Mouse (Mus musculus) frontal cortex, adult 2 months (tissue): Measurements from ENCODE around the gene Dtnbp1. TPM values are rescaled to one million over a fixed set of nuclear protein-coding genes. Genes with fewer than 3 reads are reported as not detected.

Source experiments
- DNase-seq, 2 experiments: peaks; one replicate each; pipeline ENCODE4 v3.0.0; 2022; ENCODE audit warnings: low spot score in 1 of 2; ENCODE audit errors: extremely low spot score in 1 of 2
- polyA plus RNA-seq: library from polyadenylated mRNA; depleted of rRNA; stranded (reverse); fragments of >200 nt; gene quantifications from 2 replicates; pipeline ENCODE4 v1.2.3, GENCODE M21; 2012; rRNA removed

The Dtnbp1 gene
- 123 and 141 TPM in 2 replicates for polyA plus RNA-seq

DNA sequence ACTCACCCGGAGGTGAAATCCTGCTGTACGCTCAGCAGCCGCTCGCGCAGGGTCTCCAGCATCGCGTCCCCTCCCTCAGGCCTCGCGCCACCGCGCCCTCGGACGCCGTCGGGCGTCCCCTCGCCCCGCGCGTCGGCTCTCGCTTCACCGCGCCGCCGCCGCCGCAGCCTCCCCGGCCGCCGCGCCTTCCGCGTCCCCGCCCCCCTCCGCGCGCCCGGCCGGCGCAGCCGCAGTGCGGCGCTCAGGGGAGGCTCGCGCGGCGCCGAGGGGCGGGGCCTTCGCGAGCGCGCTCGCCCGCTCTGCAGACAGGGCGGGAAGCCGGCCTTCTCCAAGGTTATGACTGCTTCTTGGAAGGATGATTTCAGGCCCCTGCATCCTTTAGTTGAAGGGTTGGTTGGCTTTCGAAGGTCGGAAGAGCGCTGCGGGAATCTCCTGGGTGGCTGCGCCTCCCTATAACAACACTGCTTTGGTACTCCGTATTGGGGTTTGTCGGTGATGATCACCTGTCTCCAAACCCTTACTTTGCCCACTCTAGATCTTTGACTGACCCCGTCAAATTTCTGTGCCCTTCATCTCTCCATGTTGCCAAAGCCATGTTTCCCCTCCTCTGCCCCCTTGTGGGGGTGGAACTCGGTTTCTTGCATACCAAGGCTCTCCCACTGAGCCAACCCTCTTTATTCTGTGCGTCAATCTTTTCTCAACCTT lies at the start of gene Dtnbp1:
Gene Dtnbp1, minus strand, starts transcription at position 237 of the 705 bp plus-strand sequence.
- peak in 1 of 2 experiments; percentile 65 for DNase-seq

DNA sequence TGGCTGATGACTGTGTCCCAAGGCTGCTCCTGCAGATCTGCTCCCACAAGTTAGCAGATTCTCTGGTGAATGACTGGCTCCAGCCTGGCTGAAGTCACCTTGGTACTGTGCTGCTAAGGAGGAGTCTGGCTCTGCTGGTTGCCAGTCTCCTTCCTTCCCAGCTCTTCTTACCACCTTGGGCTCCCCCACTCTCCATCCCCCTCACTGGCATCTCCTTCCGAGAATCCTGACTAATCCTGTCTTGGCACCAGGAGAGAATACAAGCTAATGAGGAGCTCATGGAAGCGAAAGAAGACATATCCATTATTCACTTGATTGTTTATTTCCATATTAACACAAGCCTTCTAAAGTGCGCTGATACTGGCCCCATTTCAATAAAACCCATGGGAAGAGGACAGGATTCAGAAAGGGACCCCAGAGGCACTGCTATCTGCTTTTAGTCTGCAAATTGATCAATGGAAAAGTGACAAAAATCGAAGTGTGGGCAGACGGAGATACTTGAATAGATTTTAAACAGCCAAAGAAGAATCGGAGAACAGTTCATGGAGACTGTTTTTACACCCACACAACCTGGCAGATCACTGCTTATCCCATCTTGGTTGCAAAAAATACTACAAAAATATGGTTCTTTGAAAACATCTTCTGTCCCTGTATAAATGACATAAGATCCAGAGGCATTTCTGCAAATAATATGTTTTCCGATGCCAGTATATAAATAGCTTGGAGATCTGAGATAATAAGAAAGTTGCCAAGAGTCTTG lies 47.5 kb upstream of the Dtnbp1 start:
- DNase-seq, result peak; percentile 41 to 63

DNA sequence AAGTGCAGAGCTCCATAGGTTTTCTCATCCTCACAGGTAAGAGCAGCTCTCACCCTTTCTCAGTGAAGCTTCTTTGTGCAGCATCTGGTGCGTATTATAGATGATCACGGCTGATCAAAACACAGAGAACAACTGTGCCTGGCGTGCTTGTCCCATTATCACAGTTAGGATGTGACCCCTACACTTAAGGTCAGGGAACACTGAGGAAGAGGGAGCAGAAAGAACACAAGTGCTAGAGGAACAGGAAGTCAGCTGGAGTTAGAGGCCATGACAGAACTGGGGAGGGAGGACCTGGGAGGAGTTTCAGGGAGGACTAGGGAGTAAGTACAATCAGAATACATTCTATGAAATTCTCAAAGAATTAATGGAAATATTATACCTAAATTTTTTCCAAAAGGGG lies 41.5 kb upstream of the Dtnbp1 start:
- no peak for DNase-seq

DNA sequence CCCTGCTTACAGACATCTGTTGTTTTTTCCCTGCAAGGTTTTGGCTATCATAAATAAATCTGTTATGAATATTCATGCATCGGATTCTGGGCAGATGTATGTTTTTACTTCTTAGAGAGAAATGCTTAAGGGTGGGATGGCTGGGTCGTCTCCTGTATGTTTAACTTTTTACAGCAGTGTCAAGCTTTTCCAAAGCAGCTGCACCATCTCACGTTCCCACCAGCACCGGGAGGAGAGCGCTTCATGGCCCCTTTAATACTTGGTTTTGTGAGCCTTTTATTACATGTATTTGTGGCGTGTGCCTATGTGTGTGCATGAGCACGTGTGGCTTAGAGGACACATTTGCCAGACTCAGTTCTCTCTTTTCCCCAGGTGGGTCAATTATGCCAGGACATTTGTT lies 38.8 kb upstream of the Dtnbp1 start:
- DNase-seq, result no peak

DNA sequence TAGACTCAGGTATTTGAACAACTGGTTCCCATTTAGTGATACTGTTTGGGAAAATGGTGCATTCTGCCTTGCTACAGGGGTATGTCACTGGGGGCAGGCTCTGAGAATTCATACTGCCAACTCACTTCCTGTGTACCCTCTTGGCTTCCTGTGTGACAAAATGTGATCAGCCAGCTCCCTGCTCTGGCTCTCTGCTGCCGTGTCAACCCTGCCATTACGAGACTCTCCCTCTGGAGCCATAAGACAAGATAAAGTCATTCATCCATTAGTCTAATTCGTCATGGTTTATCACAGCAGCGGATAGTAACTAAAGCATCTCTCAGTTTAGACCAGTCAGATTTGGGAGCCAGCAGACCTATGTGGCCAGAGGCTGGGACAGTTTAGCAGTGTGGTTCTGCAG lies 38.2 kb upstream of the Dtnbp1 start:
- no peak for DNase-seq

DNA sequence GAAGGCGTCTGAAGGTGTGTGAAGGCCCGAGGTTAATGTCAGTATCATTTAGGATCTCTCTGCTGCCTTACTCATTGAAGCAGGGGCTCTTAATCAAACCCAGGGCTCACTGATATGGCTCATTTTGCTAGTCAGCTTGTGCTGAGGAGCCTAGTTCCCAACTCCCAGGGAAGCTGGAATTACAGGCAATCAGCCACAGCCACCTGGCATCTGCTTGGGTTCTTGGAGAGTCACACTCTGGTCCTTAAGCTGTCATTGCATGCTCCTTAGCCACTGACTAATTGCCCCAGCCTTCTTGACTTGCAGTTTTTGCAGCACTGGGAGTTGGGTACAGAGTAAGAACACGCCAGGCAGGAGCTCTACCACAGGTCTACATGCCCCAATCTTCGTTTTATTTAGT lies 34.5 kb upstream of the Dtnbp1 start:
- no peak for DNase-seq

DNA sequence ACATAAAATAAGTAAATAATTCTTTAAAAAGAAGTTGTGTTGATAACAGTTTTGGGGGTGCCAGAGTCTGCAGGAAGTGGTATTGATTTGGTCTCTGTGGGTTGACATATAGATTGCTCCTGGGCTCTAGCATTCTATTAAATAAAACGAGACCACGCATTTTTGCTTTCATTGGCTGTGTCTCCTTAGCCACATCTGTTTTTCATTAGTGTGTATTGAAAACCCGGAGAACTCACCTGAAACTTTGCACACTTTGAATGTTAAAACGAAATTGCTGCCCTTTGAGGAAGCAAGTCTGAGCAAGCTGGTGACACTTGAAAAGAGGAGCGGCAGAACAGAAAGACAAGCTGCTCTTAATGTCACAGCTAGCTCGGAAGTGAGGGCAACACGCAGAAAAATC lies 32.8 kb upstream of the Dtnbp1 start:
- no peak for DNase-seq

DNA sequence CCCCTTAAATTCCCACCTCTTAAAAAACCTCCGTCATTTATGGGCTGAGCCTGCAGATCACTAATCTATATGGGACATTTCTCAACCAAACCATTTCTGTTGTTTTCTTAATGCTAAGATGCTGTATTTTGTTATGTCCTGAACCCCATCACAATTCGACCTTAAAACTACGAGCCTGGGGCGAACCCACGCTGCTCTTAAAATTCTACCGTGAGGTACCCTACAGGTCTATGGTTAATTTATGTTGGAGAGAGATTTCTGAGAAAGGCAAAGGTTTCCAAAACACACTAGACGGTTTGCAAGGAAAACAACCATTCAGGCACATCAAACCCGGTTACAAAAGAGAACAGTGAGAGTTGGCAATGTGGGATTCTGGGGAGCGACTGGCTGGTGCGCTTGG lies 31.4 kb upstream of the Dtnbp1 start:
- DNase-seq, result no peak

DNA sequence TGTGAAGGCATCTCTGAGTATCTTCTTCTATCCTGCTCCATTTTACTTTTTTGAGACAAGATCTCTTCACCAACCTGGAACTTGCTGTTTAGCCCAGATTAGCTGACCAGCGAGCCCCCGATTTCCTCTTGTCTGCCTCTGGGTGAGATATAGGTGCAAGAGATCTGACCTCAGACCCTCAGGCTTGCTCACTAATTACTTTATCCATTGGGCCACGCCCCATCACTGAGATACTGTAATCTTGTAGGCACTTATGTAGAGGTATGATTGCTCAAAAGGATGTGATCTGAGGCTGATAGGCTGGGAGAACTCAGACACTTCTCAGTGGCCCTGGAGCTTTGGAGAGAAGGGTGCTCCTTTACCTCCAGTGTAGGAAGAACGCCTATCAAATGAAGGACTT lies 30.5 kb upstream of the Dtnbp1 start:
- no peak for DNase-seq

DNA sequence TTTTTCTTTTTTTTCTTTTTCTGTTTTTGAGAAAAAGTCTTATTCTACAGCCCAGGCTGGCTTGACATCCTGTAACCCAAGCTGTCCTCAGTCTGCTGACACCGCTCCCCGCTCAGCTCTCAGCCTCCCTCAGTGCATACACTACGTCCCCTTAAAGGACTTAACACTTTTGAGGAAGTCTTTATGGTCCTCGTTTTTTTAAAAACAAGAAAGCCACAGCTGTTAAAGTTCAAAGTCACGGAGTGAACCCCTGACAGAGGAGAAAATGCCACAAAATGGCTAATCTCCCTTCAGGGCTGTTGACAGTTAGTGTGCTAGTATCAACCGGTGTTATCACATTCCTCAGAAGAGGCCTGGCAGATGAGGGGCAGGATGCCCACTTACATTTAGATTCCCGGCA lies 29.8 kb upstream of the Dtnbp1 start:
- DNase-seq, result no peak

DNA sequence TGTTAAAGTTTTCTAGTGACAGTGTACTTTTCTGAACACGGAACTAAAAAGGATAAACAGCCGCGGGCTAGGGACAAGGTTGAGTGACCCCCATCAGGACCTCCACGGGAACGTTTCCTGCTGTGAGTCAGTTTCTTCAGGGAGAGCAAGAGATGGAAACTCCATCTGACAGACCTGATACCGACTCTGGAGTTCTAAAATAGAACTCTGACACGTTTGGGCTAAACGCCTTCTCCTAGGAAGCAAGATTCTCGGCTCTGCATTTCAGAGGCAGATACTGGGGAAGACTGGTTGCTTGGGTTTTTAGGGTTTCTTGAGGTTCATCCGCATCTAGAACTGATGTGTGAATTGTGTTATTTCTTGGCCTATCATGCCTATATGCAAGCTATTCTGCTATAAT lies 29.4 kb upstream of the Dtnbp1 start:
- peak in 1 of 2 experiments; percentile 50 for DNase-seq

DNA sequence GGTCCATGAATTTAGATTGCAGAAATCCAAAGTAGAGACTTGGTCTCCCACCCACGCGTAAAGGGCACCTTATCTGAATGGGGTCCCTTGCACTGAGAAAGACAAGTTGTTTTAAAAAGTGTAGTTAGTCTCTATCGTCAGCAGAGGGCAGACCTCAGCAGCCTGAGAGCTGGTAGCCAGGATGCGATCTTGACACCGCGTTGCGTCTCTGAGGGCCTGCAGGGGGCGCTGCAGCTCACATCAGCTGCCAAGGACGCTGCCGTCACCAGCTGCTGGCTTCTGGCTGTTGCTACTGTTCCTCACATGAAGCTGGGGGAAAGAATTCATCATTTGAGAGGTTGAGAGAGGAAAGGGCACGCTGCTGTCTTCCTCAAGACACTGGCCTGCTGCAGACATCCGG lies 28.9 kb upstream of the Dtnbp1 start:
- DNase-seq, result peak; percentile 72 to 95

DNA sequence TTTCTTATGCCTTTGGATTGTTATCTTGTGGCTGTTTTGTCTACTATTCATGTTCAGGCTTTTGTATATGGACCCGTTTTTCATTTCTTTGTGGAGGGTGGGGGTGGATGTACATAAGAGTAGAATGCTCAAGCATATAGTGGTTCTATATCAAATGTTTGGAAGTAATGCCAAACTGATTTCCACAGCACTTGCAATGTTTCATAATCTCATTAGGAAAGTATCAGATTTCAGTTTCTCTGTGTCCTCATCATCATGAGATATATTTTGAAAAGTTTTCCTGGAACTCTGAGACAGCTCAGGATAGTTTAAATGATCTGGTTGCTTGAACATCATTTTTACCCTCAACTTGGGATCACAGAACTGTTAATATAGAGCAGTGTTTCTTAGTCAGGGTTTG lies 27.8 kb upstream of the Dtnbp1 start:
- DNase-seq, result no peak

DNA sequence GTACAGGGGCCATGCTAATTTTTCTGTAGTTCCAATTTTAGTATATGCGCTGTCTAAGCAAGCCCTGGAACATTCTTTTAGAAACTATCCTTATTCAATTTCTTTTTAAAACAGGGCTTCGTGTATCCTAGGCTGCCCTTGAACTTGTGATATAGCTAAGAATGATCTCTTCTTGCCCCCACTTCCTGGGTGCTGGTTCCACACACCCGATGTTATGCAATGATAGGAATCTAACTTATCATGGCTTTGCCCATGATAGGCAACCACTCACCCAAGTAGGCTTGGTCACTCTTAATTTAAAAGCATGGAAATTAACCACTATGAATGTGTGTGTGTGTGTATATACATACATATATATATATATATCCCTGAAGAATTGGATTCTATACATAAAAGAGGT lies 24.3 kb upstream of the Dtnbp1 start:
- DNase-seq, result no peak

DNA sequence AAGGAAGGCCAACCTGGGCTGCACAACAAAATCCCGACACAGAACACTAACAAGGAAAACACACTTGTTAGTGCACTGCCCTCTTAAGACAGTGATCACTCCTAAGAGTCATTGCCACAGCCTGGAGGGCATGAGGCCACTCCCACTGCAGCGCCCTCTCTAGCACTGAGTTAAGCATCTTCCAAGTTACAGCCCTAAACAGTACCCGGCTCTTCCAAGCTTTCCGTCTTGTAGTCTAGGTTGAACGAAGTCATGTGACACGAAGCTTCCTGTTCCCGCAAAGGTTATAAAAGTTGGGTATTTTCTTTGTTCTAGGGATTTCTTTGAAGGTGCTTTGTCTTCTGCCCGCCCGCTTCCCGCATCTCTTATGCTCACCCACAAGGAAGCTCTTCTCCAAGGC lies 22.9 kb upstream of the Dtnbp1 start:
- no peak for DNase-seq

DNA sequence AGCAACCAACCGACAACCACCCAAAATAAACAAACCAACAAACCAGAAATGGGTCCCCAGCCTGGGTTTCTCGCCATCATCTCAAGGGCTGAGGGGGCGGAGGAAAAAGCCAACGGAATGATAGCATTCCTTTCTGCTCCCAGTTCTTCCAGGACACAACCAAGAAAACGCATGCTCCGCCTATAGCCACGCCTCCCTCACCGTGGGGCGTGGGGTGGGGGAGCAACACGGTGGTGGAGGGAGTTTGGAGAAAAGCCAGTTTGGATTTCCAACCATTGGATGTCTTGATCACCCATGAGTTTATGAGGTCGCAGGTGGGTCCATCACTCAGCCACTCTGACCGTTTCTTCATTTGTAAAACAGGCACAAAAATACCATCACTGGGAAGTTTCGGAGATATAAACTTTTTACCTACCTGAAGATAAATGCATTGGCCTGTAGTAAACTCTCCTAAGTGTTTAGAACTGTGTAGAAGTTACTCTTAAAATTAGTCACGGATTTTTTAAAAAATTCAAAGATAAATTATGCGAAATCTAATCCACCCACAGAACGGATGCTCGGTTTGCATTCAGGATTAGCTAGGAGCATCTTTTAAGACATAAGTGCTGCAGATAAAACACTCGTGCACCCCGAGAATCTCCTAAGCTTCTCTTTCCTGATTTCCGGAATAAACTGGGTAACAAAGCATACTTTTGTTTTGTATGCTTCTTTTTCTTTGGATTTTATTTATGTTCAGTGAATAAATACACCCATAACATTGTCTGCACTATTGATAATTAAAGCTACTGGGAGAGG lies 21.6 kb upstream of the Dtnbp1 start:
- peak in 1 of 2 experiments; percentile 50 for DNase-seq

DNA sequence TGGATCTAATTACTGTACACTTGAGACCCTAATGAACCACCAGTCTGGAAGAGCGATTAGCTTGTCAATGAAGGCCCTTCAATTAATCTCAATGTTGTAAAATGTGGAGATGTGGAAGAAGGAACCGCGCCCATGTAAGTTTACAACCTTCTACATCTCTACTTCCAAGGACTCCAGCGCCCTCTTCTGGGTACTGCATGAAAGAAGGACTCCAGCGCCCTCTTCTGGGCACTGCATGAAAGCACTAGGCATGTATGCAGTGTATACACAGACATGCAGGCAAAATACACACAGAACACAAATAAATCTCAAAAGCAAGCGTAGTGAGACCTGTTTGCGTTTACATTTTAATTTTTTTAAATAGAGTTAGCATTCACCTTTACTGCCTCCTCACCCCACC lies 6.2 kb upstream of the Dtnbp1 start:
- DNase-seq, result no peak

DNA sequence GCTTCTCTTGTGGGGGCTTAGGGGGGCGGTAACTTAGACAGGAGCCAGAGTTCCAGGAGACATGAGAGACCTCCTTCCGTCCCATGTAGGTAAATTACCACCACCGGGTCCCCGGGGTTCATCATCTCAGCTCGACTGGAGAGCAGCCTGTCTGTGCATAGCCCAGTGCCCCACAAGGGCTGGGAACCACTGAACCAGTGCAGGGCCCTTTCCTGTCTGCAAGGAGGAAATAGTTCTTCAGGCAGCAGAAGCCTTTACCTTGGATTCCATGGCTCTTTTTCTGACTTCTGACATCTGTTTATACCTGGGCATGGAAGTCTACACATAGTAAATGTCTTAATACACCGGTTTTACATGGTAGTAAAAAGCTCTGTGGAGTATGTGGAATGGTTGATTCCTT lies 5.8 kb upstream of the Dtnbp1 start:
- DNase-seq, result no peak

DNA sequence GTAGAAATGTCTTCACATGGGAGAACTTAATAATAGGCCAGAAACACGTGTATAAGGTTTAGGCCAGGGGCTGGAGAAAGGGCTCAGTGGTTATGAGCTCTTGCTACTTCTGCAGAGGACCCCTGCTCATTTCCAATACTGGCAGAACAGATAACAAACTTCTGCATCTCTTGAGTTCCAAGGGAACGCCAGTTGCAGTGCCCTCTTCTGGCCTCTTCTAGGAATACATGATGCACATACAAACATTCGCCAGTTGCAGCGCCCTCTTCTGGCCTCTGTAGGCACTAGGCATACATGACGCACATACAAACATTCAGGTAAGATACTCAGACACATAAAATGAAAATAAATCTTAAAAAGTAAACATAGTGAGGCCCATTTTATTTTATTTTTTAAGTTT lies 4.5 kb upstream of the Dtnbp1 start:
- no peak for DNase-seq

DNA sequence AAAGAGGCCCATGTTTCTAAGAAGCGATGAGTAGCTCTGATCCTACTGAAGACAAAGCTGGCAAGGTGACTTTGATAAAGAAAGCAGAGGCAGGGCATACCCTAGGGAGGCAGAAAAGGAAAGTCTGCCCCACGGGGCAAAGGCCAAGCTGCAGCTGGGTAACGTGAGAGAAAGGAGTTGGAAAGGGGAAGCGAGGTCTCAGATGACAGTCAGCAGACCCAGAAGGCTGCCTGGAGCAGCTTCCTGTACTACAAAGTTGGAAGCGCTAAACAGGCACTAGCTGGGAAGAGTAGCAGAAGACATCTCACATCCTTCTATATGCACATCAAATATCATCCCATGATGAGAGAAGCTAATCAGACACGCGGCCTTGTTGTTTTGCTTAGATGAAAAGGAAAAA lies 3.9 kb upstream of the Dtnbp1 start:
- DNase-seq, result no peak

DNA sequence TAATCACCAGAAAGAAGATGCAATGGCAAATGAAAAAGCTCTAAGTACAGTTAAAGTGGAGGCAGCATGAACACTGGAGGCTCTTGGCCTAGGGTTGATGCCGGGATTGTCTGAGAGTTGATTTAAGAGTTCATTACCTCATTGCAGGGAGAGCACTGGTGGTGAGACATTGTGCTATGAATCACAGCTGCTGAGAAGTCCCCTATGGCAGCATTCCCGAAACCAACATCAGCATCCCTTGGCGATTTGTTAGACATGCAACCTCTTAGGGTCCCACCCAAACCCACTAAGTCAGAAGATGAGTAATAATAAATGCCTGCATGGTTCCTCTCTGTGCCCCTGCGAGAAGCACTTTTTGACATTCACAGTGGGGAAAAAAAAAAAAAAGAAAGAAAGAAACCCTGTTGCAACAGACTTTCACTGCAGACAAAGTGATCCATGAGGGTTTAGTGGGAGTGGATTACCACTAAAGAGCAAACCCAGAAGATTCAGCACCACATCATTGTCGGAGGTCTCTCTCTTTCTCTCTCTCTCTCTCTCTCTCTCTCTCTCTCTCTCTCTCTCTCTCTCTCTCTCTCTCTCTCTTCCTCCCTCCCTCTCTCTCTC lies 3.1 kb upstream of the Dtnbp1 start:
- no peak for DNase-seq
